Mouse (Mus musculus): ENCODE measurements at regions not wholly inside any gene's neighbourhood (a gene's known extent, or its start where the extent isn't known, plus 50 kb on each side); places are given as distances from the start of the nearest gene placed in this dataset.

DNA sequence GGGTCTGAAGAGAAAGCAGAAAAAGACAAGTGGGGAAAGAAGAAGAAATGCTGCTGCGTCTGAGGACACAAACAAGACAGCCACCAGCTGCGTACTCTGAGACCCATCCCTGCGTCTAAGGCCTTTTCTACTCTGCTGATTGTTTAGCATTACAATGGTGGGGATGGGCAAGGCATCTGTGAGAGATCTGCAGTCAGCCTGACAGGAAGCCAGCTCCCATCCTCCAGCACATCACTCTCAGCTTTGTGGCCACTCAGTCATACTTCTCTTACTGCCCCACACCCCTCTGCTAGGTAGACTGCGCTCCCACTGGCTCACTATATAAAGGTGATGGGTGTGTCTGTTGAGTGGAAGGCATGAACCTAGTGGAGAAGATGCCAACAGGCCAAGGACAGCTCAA is 220.5 kb downstream of the Rpl10-ps3 start:
- Histone ChIP-seq H3K4me1 (replicated peaks) (peaks cover 9% of the 10 kb centered on the region), H3K9me3 (no peaks in the 10 kb centered on the region), H3K4me3 (no peak overlapping the region), H3K36me3 (no peaks in the 10 kb centered on the region), H3K27ac (no peak overlapping the region), H3K9ac (no peak overlapping the region), H3K4me2 (no peak overlapping the region), H3K27me3 (no peaks in the 10 kb centered on the region)
- 19% methylated on average over 4 of the region's 4 CpGs for whole genome bisulfite sequencing
- ATAC-seq (ENCODE audit: low FRiP score) = no peak

DNA sequence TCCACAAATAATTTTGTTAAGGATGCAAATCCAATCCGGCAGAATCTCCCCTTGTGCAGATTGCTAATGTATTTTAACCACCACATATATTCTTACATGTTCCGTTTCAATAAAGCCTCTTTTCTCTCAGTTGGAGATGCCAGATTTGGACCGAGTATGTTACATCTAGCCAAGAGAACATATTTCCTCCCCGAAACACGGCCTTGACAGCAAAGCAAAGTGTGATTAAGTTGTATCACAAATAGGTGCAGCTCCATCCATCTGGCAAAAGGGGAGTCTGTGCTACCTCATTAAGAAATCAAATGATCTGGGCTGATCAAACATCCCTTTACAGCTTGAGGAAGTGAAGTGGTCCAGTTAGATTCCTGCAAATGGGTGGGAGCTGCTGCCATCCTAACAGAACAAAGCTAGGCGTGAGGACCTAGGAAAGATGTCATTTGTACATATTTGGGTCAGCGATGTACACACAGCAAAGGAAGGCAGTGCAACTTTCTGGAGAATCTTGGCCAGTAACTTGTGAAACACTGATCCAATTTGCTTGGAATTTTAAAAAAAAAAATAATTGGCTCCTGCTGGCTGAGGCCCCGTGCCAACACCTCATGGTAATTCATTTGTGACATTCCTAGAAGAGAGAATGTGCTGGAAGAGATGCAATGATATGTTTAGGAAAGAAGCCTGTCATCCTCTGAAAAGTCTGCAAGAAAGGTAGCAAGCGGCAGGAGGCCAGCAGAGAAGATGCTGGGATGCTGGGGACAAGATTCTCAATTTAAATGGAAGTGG is 223.8 kb downstream of the Rpl10-ps3 start:
- Histone ChIP-seq H3K9ac (no peak overlapping the region), H3K4me1 (replicated peaks) (peaks cover 9% of the 10 kb centered on the region), H3K27ac (no peak overlapping the region), H3K36me3 (no peaks in the 10 kb centered on the region), H3K27me3 (no peaks in the 10 kb centered on the region), H3K9me3 (no peaks in the 10 kb centered on the region), H3K4me2 (no peak overlapping the region), H3K4me3 (no peak overlapping the region)
- no peak for ATAC-seq (ENCODE audit: low FRiP score)
- WGBS = 82% methylated on average over 9 of the region's 9 CpGs

DNA sequence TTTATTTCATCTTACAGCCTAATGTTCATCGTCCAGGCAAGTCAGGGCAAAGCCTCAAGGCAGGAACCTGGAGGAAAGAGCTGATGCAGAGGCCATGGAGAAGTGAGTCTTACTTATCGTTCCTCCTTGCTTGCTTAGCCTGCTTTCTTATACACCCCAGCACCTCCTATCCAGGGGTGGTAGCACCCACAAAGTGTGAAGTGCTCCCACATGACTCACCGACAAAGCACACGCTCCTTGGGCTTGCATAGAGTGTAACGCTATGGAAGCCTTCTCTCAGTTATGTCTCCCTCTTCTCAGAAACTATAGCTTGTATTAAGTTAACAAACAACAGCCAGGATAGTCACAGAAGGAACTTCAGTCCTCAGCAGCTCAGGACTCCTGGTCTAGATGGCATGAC is 225.4 kb downstream of the Rpl10-ps3 start:
- no peaks in the 10 kb centered on the region for H3K36me3 ChIP-seq
- no peak overlapping the region for H3K4me3 ChIP-seq
- H3K9ac ChIP-seq = no peak overlapping the region
- H3K4me1 ChIP-seq (replicated peaks) = peaks cover 8% of the 10 kb centered on the region
- ATAC-seq (ENCODE audit: low FRiP score) = no peak
- no peak overlapping the region for H3K27ac ChIP-seq
- WGBS = 95% methylated on average over 5 of the region's 5 CpGs
- no peaks in the 10 kb centered on the region for H3K27me3 ChIP-seq
- H3K4me2 ChIP-seq = no peak overlapping the region
- H3K9me3 ChIP-seq = no peaks in the 10 kb centered on the region

DNA sequence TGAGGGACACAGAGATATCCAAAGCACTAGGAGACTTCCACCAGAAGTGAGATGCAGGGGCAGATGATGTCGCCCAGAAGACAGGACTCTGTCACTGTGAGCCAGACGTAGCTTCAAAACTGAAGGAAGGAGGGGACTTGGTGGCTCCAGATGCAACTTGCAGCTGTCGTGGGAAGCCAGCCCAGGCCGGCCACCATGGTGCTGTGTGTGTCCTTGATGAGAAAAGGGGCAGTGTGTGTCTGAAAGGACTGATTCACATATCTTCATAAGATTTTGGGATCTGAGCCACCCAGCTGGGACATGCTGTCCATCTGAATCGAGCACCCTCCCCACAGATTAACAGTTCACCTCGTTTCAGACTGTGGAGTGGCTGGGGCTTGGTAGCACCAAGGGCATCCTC is 226.2 kb downstream of the Rpl10-ps3 start:
- no peak for ATAC-seq (ENCODE audit: low FRiP score)
- WGBS = 86% methylated on average over 6 of the region's 6 CpGs
- Histone ChIP-seq H3K4me1 (replicated peaks) (no peaks in the 10 kb centered on the region), H3K36me3 (no peaks in the 10 kb centered on the region), H3K27me3 (no peaks in the 10 kb centered on the region), H3K4me2 (no peak overlapping the region), H3K4me3 (no peak overlapping the region), H3K27ac (no peak overlapping the region), H3K9ac (no peak overlapping the region), H3K9me3 (no peaks in the 10 kb centered on the region)

DNA sequence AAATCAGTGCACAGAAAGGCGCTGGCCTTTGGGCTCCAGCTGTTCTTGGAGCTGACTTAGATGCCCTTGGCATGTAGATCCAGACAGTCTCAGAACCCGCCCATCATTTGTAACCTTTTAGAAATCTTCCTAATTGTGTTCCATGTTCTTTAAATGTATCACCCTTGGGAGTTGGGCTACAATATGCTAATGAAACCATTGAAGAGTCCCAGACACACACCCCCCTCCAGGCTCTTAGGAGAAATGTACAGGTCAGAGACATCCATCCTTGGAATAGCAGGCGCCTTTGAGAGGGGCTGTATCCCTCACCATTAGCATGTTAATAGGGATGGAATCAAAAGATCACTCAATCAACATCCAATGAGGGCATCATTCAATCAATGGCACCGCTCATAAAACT is 238.2 kb downstream of the Rpl10-ps3 start:
- Histone ChIP-seq H3K27ac (no peak overlapping the region), H3K9me3 (no peaks in the 10 kb centered on the region), H3K4me3 (no peak overlapping the region), H3K36me3 (no peaks in the 10 kb centered on the region), H3K9ac (no peak overlapping the region), H3K4me2 (no peak overlapping the region), H3K4me1 (replicated peaks) (peaks cover 12% of the 10 kb centered on the region), H3K27me3 (no peaks in the 10 kb centered on the region)
- ATAC-seq (ENCODE audit: low FRiP score) = no peak
- 21% methylated on average over 4 of the region's 4 CpGs for WGBS

DNA sequence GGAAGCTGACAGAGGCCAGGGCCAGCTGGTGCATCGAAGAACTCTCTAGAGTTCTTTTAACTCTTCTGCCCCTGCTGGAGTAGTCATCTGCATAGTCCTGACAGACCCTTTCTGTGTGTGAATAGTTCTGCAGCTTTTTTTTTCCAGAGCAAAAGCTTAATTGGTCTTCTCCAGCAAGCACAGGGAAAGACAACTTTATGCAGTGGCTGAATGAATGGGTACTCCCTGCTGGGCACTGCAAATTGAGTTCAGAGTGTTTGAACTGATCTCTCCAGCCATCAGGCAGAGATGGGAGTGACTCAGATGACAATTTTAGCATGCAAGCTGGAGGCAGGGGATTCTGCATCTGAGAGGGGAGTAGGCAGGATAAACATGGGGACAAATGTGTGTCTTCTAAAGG is 242.0 kb downstream of the Rpl10-ps3 start:
- H3K4me2 ChIP-seq = no peak overlapping the region
- H3K9ac ChIP-seq = no peak overlapping the region
- no peak for ATAC-seq (ENCODE audit: low FRiP score)
- H3K9me3 ChIP-seq = no peaks in the 10 kb centered on the region
- no peak overlapping the region for H3K27ac ChIP-seq
- 21% methylated on average over 1 of the region's 1 CpGs for WGBS
- no peaks in the 10 kb centered on the region for H3K27me3 ChIP-seq
- H3K4me1 ChIP-seq (replicated peaks) = peaks cover 12% of the 10 kb centered on the region
- H3K4me3 ChIP-seq = no peak overlapping the region
- no peaks in the 10 kb centered on the region for H3K36me3 ChIP-seq

DNA sequence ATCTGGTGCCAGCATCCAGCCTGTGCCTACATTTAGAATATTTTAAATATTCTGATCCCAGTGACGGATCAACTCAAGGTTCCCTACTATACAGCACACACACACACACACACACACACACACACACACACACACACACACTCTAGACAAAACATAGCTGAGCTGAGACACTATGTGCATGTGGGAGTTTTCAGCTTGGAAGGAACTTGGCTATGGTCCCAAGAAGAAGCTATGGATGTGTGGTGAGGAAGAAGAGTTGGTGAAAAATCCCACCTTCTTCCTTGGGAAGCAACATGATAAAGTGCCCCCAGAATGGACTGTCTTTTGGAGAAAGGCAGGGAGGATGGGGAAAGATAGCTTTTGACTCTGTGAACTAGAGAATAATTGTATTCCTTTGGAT is 243.7 kb downstream of the Rpl10-ps3 start:
- 79% methylated on average over 1 of the region's 1 CpGs for WGBS
- Histone ChIP-seq H3K9ac (no peak overlapping the region), H3K27me3 (no peaks in the 10 kb centered on the region), H3K36me3 (no peaks in the 10 kb centered on the region), H3K4me3 (no peak overlapping the region), H3K9me3 (no peaks in the 10 kb centered on the region), H3K27ac (no peak overlapping the region), H3K4me2 (no peak overlapping the region), H3K4me1 (replicated peaks) (peaks cover under 1% of the 10 kb centered on the region; the same call in 1 of the 2 replicates)
- ATAC-seq (ENCODE audit: low FRiP score) = no peak

DNA sequence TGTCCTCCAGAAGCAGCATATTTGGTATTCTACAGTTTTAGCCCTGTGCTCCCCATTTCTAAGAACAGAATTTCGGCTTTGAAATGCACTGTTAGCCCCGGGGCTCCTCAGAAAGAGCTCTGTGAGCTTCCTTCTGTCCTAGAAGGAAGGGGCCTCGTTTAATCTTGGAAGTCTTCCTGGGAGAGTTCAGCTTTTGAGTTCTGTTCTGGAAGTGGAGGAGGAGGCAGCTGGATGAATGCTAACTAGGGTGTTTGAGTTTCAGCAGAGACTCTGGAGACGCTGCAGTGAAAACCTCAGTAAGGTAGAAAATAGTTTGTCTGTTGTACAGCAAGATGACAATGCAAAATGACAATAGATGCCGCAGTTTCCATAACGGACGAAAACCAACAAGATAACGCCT is 253.8 kb downstream of the Rpl10-ps3 start:
- no peak overlapping the region for H3K9ac ChIP-seq
- 80% methylated on average over 8 of the region's 8 CpGs for WGBS

DNA sequence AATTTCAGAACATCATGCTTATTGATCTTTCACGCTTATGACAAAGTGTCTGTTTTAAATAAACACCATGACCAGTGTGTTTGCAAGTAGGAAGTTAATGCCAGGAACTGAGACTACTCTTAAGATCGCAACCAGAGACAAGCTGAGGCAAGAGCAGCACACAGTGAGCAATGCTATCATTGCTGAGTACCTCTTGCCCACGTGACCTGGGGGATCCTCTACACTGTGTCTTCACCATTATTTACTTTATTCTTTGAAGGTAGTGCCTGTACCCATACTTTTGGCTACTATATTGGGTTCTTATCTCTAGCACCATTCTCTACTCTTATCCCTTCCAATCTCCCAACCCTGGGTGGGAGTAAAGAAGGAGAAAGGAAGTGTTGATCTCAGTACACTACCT is 254.9 kb downstream of the Rpl10-ps3 start:
- H3K27ac ChIP-seq = no peak overlapping the region
- H3K4me3 ChIP-seq = no peak overlapping the region
- H3K36me3 ChIP-seq = no peaks in the 10 kb centered on the region
- H3K9me3 ChIP-seq = no peaks in the 10 kb centered on the region
- ATAC-seq (ENCODE audit: low FRiP score) = no peak
- 84% methylated on average over 3 of the region's 3 CpGs for WGBS
- no peaks in the 10 kb centered on the region for H3K4me1 ChIP-seq (replicated peaks)
- H3K27me3 ChIP-seq = no peaks in the 10 kb centered on the region
- no peak overlapping the region for H3K4me2 ChIP-seq
- no peak overlapping the region for H3K9ac ChIP-seq

More for the DNA sequence above, 253.8 kb downstream of the Rpl10-ps3 start:
- no peaks in the 10 kb centered on the region for H3K27me3 ChIP-seq
- H3K36me3 ChIP-seq = no peaks in the 10 kb centered on the region
- no peak overlapping the region for H3K27ac ChIP-seq
- no peak overlapping the region for H3K4me3 ChIP-seq
- no peak overlapping the region for H3K4me2 ChIP-seq
- no peak for ATAC-seq (ENCODE audit: low FRiP score)
- H3K9me3 ChIP-seq = no peaks in the 10 kb centered on the region
- H3K4me1 ChIP-seq (replicated peaks) = no peaks in the 10 kb centered on the region

DNA sequence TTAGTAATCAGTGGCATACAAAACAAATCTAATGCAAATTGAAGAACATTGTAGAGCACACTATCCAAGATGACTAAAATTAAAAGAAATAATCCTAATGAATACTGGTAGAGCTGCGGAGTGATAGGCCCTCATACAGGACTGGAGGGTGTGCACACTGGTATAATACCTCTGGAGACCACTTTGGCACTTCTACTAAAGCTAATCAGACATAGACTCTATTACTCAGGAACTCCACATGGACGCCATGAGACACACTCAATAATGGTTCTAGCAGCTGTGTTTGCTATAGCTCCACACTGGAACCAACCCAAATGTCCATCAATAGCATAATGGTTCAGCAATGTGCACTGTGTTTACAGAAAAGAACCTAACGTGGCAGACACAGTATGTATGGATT is 264.6 kb downstream of the Rpl10-ps3 start:
- H3K4me3 ChIP-seq = no peak overlapping the region
- no peak for ATAC-seq (ENCODE audit: low FRiP score)
- H3K27me3 ChIP-seq = no peaks in the 10 kb centered on the region
- no peak overlapping the region for H3K9ac ChIP-seq
- WGBS = 76% methylated on average over 3 of the region's 3 CpGs
- H3K4me1 ChIP-seq (replicated peaks) = no peaks in the 10 kb centered on the region
- no peaks in the 10 kb centered on the region for H3K9me3 ChIP-seq
- H3K36me3 ChIP-seq = no peaks in the 10 kb centered on the region
- no peak overlapping the region for H3K27ac ChIP-seq
- H3K4me2 ChIP-seq = no peak overlapping the region

DNA sequence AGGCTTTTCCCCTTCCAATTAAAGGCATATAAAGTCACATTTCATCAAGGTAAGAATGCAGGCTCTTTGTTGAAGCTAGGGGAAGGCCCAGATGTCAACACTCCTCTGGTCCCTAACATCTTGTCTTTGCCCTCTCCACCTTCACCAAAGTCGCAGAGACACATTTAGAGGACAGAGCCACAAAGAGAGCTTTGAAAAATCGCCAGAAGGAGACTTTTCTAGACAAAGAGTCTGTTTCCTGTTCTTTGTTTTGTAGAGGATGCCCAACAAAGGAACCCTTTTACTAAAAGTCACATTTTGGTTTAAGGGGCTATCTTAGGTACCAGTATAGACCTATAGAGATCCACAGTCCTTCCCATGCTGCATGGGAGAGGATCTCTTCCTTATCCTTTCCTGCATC is 269.9 kb upstream of the Ncam1 start:
- Histone ChIP-seq H3K27ac (no peak overlapping the region), H3K4me1 (replicated peaks) (no peaks in the 10 kb centered on the region), H3K4me3 (no peak overlapping the region), H3K27me3 (no peaks in the 10 kb centered on the region), H3K4me2 (no peak overlapping the region), H3K9ac (no peak overlapping the region), H3K9me3 (no peaks in the 10 kb centered on the region), H3K36me3 (no peaks in the 10 kb centered on the region)
- 56% methylated on average over 2 of the region's 2 CpGs for WGBS
- ATAC-seq (ENCODE audit: low FRiP score) = no peak

DNA sequence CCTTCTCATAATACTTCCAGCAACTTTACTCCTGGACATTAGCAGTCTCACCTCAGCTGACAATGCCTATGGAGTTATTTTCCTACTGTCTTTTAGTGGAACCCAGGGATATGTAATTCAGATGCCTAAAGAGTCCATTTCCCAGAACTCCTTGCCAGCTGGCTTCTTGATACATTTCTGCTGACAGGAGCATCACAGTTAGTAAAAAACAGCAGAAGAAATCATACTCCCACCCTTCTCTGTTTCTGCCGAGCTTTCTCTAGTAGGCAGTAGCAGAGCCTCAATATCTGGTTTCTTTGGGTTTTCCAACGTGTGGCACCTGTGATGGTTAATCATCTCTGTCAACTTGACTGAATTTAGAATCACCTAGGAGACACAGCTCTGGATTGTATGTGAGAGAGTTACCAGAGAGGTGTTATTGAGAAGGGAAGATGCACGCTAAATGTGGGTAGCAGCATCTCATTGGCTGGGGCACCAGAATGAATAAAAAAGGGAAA is 269.1 kb upstream of the Ncam1 start:
- whole genome bisulfite sequencing = 89% methylated on average over 3 of the region's 3 CpGs
- Histone ChIP-seq H3K9me3 (no peaks in the 10 kb centered on the region), H3K27ac (no peak overlapping the region), H3K36me3 (no peaks in the 10 kb centered on the region), H3K9ac (no peak overlapping the region), H3K4me3 (no peak overlapping the region), H3K4me1 (replicated peaks) (no peaks in the 10 kb centered on the region), H3K4me2 (no peak overlapping the region), H3K27me3 (no peaks in the 10 kb centered on the region)
- ATAC-seq (ENCODE audit: low FRiP score) = no peak

DNA sequence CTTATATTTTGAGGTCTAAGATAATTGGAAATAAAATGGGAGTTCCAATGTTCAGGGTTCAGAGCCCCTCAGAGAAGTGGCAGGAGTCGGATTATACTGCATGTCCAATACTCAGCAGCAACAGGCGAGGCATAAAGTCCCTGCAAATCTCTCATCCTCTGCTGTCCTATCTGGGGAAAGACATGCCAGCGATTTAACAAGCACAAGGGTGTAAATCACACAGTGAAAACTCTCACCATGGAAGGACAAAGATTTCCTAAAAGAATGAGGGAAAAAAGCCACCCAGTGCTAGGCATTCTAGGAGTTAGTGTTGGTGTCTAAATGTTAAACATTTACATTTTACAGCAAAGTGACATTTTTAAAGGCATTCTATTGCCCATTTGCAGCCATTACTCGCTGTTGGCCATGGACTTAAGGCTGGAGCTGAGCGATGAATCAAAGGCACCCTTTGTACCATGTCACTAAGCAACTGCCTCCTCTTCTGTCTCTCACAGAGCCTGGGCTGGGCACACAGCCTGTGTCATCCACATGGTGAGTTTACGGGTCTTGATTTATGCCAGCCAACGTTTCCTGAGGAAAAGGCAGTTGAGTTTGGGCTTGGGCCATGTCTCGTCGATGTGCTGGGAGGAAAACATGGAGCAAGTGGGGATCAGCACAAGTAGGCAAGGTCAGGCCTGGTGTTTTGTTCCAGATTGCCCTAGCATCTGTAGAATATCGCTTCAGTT is 265.9 kb upstream of the Ncam1 start:
- Histone ChIP-seq H3K9me3 (no peaks in the 10 kb centered on the region), H3K4me2 (no peak overlapping the region), H3K27me3 (no peaks in the 10 kb centered on the region), H3K9ac (no peak overlapping the region), H3K36me3 (no peaks in the 10 kb centered on the region), H3K27ac (peak overlapping the region; percentile 30; the same call in 1 of the 2 replicates), H3K4me3 (no peak overlapping the region), H3K4me1 (replicated peaks) (no peaks in the 10 kb centered on the region)
- WGBS = 70% methylated on average over 10 of the region's 10 CpGs
- ATAC-seq (ENCODE audit: low FRiP score) = peak; percentile 77
